Comparison of ENCODE assay signal across 1 mouse cellular context in the genomic region with DNA sequence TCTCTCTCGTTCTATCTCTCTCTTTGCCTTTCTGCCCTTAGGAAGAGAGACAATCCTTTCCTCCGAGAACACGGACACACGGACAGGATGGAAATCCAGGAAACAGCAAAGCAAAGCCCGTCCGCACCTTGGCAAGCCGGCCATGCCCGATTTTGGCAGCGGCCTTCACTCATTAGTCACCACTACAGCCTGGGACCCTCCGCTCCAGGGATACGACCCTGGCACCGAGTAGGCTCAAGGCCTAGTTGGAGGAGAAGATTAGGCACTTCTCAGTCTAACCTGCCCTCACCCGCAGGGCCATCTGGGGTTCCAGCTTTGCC.
TF ChIP-seq lines count a peak whose summit lies in the region.

No protein-coding gene starts in this region.

TF ChIP-seq in CH12.LX, 34 proteins besides CTCF, POLR2A, EP300 and RAD21 (continued from another document):
- TF ChIP-seq MYC (IDR thresholded peaks at IDR 0.05; ENCODE audit: low read depth, low read length), result no peak
- TF ChIP-seq CHD2 (IDR thresholded peaks at IDR 0.05; ENCODE audit: low read length), result no peak
- TF ChIP-seq IRF4 (IDR thresholded peaks at IDR 0.05; ENCODE audit: low read depth, low read length), result no peak
- no peak for TF ChIP-seq JUN (IDR thresholded peaks at IDR 0.05; ENCODE audit: insufficient read depth, low read depth, low read length)
- TF ChIP-seq NRF1 (IDR thresholded peaks at IDR 0.05; ENCODE audit: low read depth, low read length), result no peak
- no peak for TF ChIP-seq SIN3A (IDR thresholded peaks at IDR 0.05; ENCODE audit: low read length)
- TF ChIP-seq RCOR1 (conservative IDR thresholded peaks at IDR 0.05; ENCODE audit: low read depth, low read length), result no peak
- no peak for TF ChIP-seq UBTF (IDR thresholded peaks at IDR 0.05; ENCODE audit: low read depth, low read length)
- no peak for TF ChIP-seq BHLHE40 (IDR thresholded peaks at IDR 0.05; ENCODE audit: low read depth, low read length)
- TF ChIP-seq MXI1 (IDR thresholded peaks at IDR 0.05; ENCODE audit: low read depth, low read length), result no peak
- TF ChIP-seq MAFK (IDR thresholded peaks at IDR 0.05; ENCODE audit: insufficient replicate concordance, low read length), result no peak
- no peak for TF ChIP-seq E2F4 (IDR thresholded peaks at IDR 0.05; ENCODE audit: insufficient replicate concordance, low read depth, low read length)
- no peak for TF ChIP-seq TBP (conservative IDR thresholded peaks at IDR 0.05; ENCODE audit: low read depth, low read length)
- no peak for TF ChIP-seq CHD1 (IDR thresholded peaks at IDR 0.05; ENCODE audit: low read depth, low read length)
- TF ChIP-seq USF2 (conservative IDR thresholded peaks at IDR 0.05; ENCODE audit: low read depth, low read length), result no peak
- TF ChIP-seq GABPA (IDR thresholded peaks at IDR 0.05; ENCODE audit: insufficient replicate concordance, low read depth, low read length), result no peak
- TF ChIP-seq ZMIZ1 (IDR thresholded peaks at IDR 0.05; ENCODE audit: low read depth, low read length), result no peak
